Mouse (Mus musculus) cerebellum, adult 11-12 months (tissue): Measurements from ENCODE around the gene Gapt.

ENCODE experiments used
- DNase-seq: peaks from one replicate; pipeline ENCODE4 v3.0.0; 2022

Gene Gapt

DNA sequence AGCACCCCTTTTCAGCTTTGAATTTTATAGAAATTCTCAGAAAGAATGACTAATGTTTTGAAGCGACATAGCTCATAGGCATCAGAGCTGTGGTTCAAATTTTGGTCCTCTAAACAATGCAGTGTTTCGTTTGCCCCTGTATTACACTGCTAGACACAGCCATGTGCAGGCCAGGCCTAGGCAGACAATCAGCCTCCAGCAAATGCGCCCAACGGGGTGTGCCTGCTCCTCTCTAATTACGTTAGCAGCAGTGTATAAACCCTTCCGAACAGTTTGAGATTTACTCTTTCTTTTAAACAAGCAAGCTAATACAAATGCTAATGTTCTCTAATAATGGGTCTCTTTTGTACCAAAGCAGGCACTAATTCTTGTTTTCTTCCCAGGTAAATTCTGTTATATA, 14.4 kb downstream of the Gapt start:
- no peak for DNase-seq

DNA sequence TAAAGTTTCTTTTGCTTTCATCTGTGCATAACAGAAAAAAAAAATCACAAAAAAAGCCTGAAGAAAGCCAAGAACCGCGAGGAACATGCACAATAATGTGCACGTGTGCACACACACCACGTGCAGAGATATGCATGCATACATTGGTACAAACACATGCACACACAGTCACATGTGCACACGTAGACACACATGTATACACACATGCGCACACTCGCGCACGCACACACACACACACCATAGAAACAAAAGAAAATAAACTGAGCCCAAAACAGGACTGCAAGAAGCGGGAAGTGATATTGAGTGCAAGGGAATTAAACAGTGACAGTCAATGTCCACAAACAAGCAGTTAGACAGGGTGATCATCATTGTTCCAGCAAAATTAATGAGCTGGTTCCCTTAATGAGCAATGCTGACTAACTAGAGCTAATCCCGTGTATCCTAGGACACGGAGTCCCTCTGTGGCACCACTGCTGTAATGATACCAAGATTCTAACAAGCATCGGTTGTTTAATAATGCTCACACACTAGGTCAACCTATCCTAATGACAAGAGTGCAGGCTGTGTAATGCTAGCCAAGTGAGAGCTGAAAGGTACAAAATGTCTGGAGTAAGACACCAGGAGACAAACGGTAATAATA, 23.9 kb downstream of the Gapt start:
- DNase-seq = no peak

DNA sequence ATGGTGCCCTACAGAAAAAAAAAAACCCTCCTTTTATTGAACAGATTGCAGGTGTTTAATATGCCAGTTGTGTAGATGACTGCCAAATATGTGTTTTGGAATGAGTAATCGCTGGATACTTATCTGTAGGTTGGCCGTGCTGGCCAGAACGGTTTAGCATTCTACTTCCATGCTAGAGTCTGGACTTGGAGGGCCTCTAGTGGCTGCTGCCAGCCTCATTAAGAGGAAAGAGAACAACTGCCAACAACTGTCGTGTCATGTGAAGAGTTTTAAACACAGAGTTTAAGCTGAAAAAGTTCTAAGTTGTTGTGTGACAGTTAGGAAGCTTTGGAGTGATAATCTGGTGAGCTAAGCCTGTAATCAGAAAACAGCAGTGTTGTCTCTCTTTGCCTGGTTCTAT, 38.3 kb downstream of the Gapt start:
- DNase-seq = no peak

DNA sequence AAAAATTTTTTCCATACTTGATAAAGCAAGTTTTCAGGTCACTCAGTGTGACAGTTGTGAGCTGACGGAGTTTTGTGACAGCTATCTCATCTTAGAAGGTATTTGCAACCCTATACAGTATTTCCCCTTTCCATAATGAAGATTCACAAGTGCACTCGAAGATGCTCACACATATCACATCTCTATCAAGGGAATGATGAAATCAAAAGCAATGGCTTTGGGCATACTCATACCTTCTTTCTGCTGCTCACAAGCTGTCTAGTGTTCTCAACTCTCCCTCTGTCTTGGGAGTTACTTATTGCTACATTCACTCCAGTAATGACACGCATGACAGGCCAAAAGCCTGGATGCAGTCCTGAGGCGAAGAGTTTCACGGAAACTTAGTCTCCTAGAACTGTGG, 49.8 kb downstream of the Gapt start:
- DNase-seq = no peak
